ENCODE assay signal across 10 mouse cellular contexts in the genomic region with DNA sequence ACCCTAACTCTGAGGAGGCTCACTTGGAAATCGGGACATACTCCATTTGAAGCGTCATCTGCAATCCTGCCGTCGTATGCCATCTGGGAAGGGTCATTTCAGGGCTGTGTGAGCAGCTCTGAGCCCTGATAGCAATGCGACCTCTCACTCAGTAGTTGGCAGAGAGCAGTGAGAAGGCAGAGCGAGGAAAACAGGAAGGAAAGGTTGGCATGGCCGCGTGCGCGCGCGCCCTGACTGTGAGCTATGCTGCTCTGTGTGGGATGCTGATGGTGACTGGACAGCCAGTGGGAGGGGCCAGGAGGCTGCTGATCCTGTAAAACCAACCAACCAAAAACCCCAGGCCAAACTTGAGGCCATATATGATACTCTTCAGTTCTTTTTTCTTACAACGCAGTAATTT. TPM values are rescaled to one million over a fixed set of nuclear protein-coding genes. Genes with fewer than 3 reads are reported as not detected.
DNase-seq lines count a peak whose midpoint lies in the region; ATAC-seq lines count a peak whose summit lies in the region.
"Had no signal": no experiment of that assay in that cellular context is flagged by ENCODE, and none has a peak within 500 bp of the region (broad histone marks: within the 10 kb centered on the region; RNA-seq: fewer than 3 reads in every experiment).

No protein-coding gene starts in this region.

- H3K27me3 ChIP-seq in embryonic facial prominence, embryonic 13.5 days, result no peaks in the 10 kb centered on the region
- H3K27me3 ChIP-seq: neural tube, embryonic 12.5 days had no signal

- H3K9me3 ChIP-seq in embryonic facial prominence, embryonic 13.5 days, result no peaks in the 10 kb centered on the region
- H3K9me3 ChIP-seq: neural tube, embryonic 12.5 days had no signal

- 0 out of 2 replicates have a peak overlapping the region, but pooled peaks have one; percentile 23 for H3K27ac ChIP-seq in embryonic facial prominence, embryonic 13.5 days
- H3K27ac ChIP-seq: neural tube, embryonic 12.5 days had no signal

- H3K9ac ChIP-seq in embryonic facial prominence, embryonic 13.5 days, result no peak overlapping the region
- H3K9ac ChIP-seq: neural tube, embryonic 12.5 days had no signal

- peaks cover 3% of the 10 kb centered on the region; the same call in 1 of the 2 replicates for H3K36me3 ChIP-seq in embryonic facial prominence, embryonic 13.5 days
- H3K36me3 ChIP-seq: neural tube, embryonic 12.5 days had no signal

- ATAC-seq in cerebellum, adult (ENCODE audit: insufficient number of reproducible peaks, low FRiP score, low TSS enrichment), result peak; percentile 69; the same call in 1 of the 2 replicates
- ATAC-seq in embryonic facial prominence, embryonic 13.5 days (ENCODE audit: insufficient number of reproducible peaks, insufficient read depth, low FRiP score, low TSS enrichment, low read depth), result no peak
- peak; percentile 92 for ATAC-seq in megakaryocyte, adult 5-6 weeks (ENCODE audit: poor library complexity, severe bottlenecking)

- H3K4me3 ChIP-seq in embryonic facial prominence, embryonic 13.5 days, result no peak overlapping the region
- H3K4me3 ChIP-seq: neural tube, embryonic 12.5 days had no signal

- no peak overlapping the region for H3K4me2 ChIP-seq in embryonic facial prominence, embryonic 13.5 days
- H3K4me2 ChIP-seq: neural tube, embryonic 12.5 days had no signal

- WGBS in embryonic facial prominence, embryonic 13.5 days, result 50% methylated on average over 13 of the region's 13 CpGs

- DNase-seq in kidney, postnatal 10 days, result peak; percentile 45
- no peak for DNase-seq in kidney, adult 18-20 months
- no peak for DNase-seq in gastrocnemius, adult 18-20 months (ENCODE audit: low spot score)
- DNase-seq in T-cell, adult 2 months (ENCODE audit: low spot score), result no peak
- DNase-seq in layer of hippocampus, adult 9-11 months, result no peak
- DNase-seq: thymus, adult 18-20 months had no signal

- peaks cover 60% of the 10 kb centered on the region for H3K4me1 ChIP-seq in embryonic facial prominence, embryonic 13.5 days

RNA-seq across cellular contexts. Expression of gene Med13l, which starts 46.2 kb away (rescaled TPM):
- polyA plus RNA-seq in embryonic facial prominence, embryonic 13.5 days (2015; fragmentation: Nextera tagmentation; extraction: Ambion mirVana), result 16.6 and 19.4 TPM in 2 replicates
- 25.6 and 30.7 TPM in 2 replicates for total RNA-seq in megakaryocyte, adult 5-6 weeks (2015)
- 21.5 and 31.8 TPM in 2 replicates for total RNA-seq in megakaryocyte, adult 5-6 weeks (2017)
- 10 to 100 TPM; 25.1 to 25.6 TPM for total RNA-seq in gastrocnemius, adult 18-20 months (2021)
